Mouse (Mus musculus) CD4-positive, CD25-positive, alpha-beta regulatory T cell, adult 4 months (primary cell): ENCODE measurements at regions not wholly inside any gene's neighbourhood (a gene's known extent, or its start where the extent isn't known, plus 50 kb on each side); places are given as distances from the start of the nearest gene placed in this dataset.

ENCODE experiments used
- ATAC-seq: one replicate; pipeline ENCODE4 v1.8.0; 2017

GRCm38 (mm10) chr19:24622776-24623175 is 51.0 kb upstream of the Tmem252 start:
- ATAC-seq, result no peak

GRCm38 (mm10) chr19:24622309-24622708 is 51.5 kb upstream of the Tmem252 start:
- ATAC-seq, result no peak

- ATAC-seq, result peak; percentile 71
Observed at GRCm38 (mm10) chr19:24621610-24622220, 52.1 kb upstream of the Tmem252 start.

GRCm38 (mm10) chr19:24615762-24616310 is 58.0 kb upstream of the Tmem252 start:
- ATAC-seq, result no peak

GRCm38 (mm10) chr19:24607884-24608283 is 52.2 kb upstream of the Pip5k1b start:
- ATAC-seq, result no peak

- ATAC-seq, result no peak
Observed at GRCm38 (mm10) chr19:24606390-24606976, 50.8 kb upstream of the Pip5k1b start.
